Mouse (Mus musculus): ENCODE measurements around the gene Dicer1.

GRCm38 (mm10) chr12:104747252-104747651, 4.5 kb downstream of the Dicer1 start:
- TF ChIP-seq POLR2A (IDR thresholded peaks at IDR 0.05; ENCODE audit: borderline replicate concordance, extremely low read depth, low read depth, low read length) (no peak), CTCF (IDR thresholded peaks at IDR 0.05; ENCODE audit: insufficient read depth, low read length) (no peak)
